Mouse (Mus musculus) right cerebral cortex, adult 18-20 months (tissue): ENCODE results near the gene Rnasek.

Source experiments
- DNase-seq: peaks from one replicate; pipeline ENCODE4 v3.0.0; 2022; ENCODE audit warnings: mixed read lengths

Gene Rnasek

GRCm38 (mm10) chr11:70235254-70235900, 4.3 kb downstream of the Rnasek start:
- DNase-seq: no peak

- DNase-seq: no peak
These were observed 5.1 kb downstream of the Rnasek start for GRCm38 (mm10) chr11:70234497-70234896.

GRCm38 (mm10) chr11:70234037-70234436, 5.6 kb downstream of the Rnasek start:
- DNase-seq: no peak

GRCm38 (mm10) chr11:70233016-70233415, 6.6 kb downstream of the Rnasek start:
- no peak for DNase-seq

- no peak for DNase-seq
These were observed 7.1 kb downstream of the Rnasek start for GRCm38 (mm10) chr11:70232546-70232945.

- DNase-seq: peak; percentile 74
These were observed 9.4 kb downstream of the Rnasek start for GRCm38 (mm10) chr11:70230239-70230727.

GRCm38 (mm10) chr11:70229260-70230010, 10.2 kb downstream of the Rnasek start, which contains the start of gene Bcl6b:
Gene Bcl6b (minus strand): TSS chr11:70229798.
- DNase-seq: no peak

- DNase-seq: peak; percentile 80
These were observed 10.8 kb downstream of the Rnasek start for GRCm38 (mm10) chr11:70228828-70229227.

- DNase-seq: no peak
These were observed 11.9 kb downstream of the Rnasek start for GRCm38 (mm10) chr11:70227661-70228245.

- no peak for DNase-seq
These were observed 12.5 kb downstream of the Rnasek start for GRCm38 (mm10) chr11:70227126-70227525.

GRCm38 (mm10) chr11:70226602-70226890, 13.1 kb downstream of the Rnasek start:
- no peak for DNase-seq

GRCm38 (mm10) chr11:70225798-70226601, 13.6 kb downstream of the Rnasek start:
- DNase-seq: no peak

GRCm38 (mm10) chr11:70223724-70224123, 15.9 kb downstream of the Rnasek start:
- DNase-seq: no peak

- no peak for DNase-seq
These were observed 17.8 kb downstream of the Rnasek start for GRCm38 (mm10) chr11:70221603-70222500.

GRCm38 (mm10) chr11:70220731-70221602, 18.7 kb downstream of the Rnasek start, which contains the start of gene Slc16a13:
Gene Slc16a13 (minus strand): TSS chr11:70221064.
- peak; percentile 96 for DNase-seq

- DNase-seq: no peak
These were observed 19.3 kb downstream of the Rnasek start for GRCm38 (mm10) chr11:70220323-70220722.

- no peak for DNase-seq
These were observed 19.8 kb downstream of the Rnasek start for GRCm38 (mm10) chr11:70219873-70220272.

GRCm38 (mm10) chr11:70218741-70219470, 20.7 kb downstream of the Rnasek start:
- DNase-seq: no peak

GRCm38 (mm10) chr11:70218039-70218438, 21.6 kb downstream of the Rnasek start:
- no peak for DNase-seq

- no peak for DNase-seq
These were observed 23.5 kb downstream of the Rnasek start for GRCm38 (mm10) chr11:70216103-70216502.
